Mouse (Mus musculus): ENCODE results near the gene Nthl1. TPM values are rescaled to one million over a fixed set of nuclear protein-coding genes. Genes with fewer than 3 reads are reported as not detected.

Nthl1 gene
- polyA plus RNA-seq, 1 experiment from 2014 or later = 26.9 TPM

DNA sequence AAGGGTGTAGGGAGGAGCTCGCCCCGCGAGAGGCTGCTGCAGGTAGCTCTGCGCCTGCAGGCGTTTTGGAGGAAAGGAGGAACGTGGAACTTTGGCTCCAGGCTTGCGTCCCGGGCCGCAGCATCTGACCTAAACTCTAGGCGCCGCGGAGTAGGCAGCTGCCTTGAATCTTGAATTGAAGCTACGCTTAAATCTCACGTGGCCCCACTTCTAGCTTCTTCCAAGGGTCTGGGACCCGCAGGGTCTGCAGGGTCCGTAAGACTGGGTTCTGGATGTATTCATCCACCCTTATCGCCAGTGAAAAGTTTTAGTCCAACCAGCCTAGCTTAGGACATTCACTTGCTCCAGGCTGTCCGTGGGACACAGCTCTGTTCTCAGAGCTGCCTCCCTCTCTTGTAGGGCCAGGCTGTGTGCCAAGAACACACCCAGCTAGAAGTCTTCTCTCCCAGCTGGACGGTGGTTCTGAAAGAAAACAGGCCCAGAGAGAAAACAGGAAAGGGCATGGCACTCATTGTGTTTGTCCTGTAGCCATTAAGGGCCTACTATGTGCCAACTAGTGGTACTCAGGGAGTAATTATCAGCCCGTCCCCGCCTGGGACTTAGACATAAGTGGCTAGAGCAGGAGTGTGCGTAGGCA is 451 bp downstream of the Nthl1 start:
- peak; percentile 54; the same call in 1 of the 2 replicates for ATAC-seq (ENCODE audit: insufficient number of reproducible peaks, insufficient read depth, low FRiP score, low TSS enrichment)
- Histone ChIP-seq H3K36me3 (peaks cover 26% of the 10 kb centered on the region), H3K9me3 (no peaks in the 10 kb centered on the region), H3K9ac (peak overlapping the region; percentile 63), H3K4me1 (peaks cover 16% of the 10 kb centered on the region), H3K4me2 (replicated peaks) (peak overlapping the region; percentile 79), H3K4me3 (peak overlapping the region; percentile 62), H3K27me3 (no peaks in the 10 kb centered on the region), H3K27ac (peak overlapping the region; percentile 92)
- WGBS = 11% methylated on average over 22 of the region's 22 CpGs

DNA sequence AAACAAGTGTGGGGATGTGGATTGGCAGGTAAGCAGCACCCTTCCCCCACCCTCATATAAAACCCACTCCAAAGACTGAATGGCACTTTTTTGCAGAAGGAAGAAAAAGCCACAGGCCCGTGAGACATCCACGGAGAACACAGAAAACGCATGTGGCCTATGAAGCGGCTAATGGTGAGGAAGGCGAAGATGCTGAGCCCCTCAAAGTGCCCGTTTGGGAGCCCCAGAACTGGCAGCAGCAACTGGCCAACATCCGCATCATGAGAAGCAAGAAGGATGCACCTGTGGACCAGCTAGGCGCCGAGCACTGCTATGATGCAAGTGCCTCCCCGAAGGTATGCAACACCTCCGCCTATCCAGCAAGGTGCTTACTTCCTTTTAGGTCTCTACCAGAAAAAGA is 1.4 kb downstream of the Nthl1 start:
- Histone ChIP-seq H3K36me3 (peaks cover 18% of the 10 kb centered on the region), H3K9me3 (no peaks in the 10 kb centered on the region), H3K4me3 (no peak overlapping the region), H3K4me1 (peaks cover 22% of the 10 kb centered on the region), H3K27me3 (no peaks in the 10 kb centered on the region), H3K4me2 (replicated peaks) (no peak overlapping the region), H3K9ac (no peak overlapping the region), H3K27ac (0 out of 2 replicates have a peak overlapping the region, but pooled peaks have one; percentile 92)
- 95% methylated on average over 11 of the region's 11 CpGs for WGBS
- no peak for ATAC-seq (ENCODE audit: insufficient number of reproducible peaks, insufficient read depth, low FRiP score, low TSS enrichment)

DNA sequence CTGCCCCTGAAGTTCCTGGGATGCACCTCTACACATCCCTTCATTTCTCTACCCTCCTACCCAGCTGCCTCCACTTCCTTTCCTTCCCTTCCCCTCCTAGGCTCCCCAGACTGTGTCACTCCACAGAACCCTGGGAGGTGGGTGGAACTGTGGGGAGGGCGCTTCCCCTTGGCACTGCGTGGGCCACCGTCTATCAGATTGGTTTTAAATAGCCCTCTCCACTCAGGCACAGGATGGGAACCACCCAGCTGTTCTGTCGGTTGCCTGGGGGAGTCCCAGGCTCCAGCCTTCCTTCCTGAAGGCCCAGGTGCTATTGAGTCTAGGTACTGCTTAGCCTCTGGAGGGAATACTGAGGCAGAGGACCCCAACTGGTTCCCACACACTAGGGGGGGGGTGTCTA is 2.5 kb downstream of the Nthl1 start:
- H3K36me3 ChIP-seq = peaks cover 6% of the 10 kb centered on the region
- H3K4me1 ChIP-seq = peaks cover 34% of the 10 kb centered on the region
- H3K4me2 ChIP-seq (replicated peaks) = no peak overlapping the region
- H3K27me3 ChIP-seq = no peaks in the 10 kb centered on the region
- no peak for ATAC-seq (ENCODE audit: insufficient number of reproducible peaks, insufficient read depth, low FRiP score, low TSS enrichment)
- WGBS = 88% methylated on average over 4 of the region's 4 CpGs
- no peak overlapping the region for H3K4me3 ChIP-seq
- H3K27ac ChIP-seq = no peak overlapping the region
- no peak overlapping the region for H3K9ac ChIP-seq
- no peaks in the 10 kb centered on the region for H3K9me3 ChIP-seq

GRCm38 (mm10) chr17:24635694-24636093 is 3.2 kb downstream of the Nthl1 start:
- Histone ChIP-seq H3K4me3 (no peak overlapping the region), H3K27me3 (no peaks in the 10 kb centered on the region), H3K36me3 (peaks cover 10% of the 10 kb centered on the region), H3K4me2 (replicated peaks) (no peak overlapping the region), H3K9ac (no peak overlapping the region), H3K9me3 (no peaks in the 10 kb centered on the region), H3K4me1 (peaks cover 40% of the 10 kb centered on the region), H3K27ac (no peak overlapping the region)
- WGBS = 92% methylated on average over 5 of the region's 5 CpGs
- no peak for ATAC-seq (ENCODE audit: insufficient number of reproducible peaks, insufficient read depth, low FRiP score, low TSS enrichment)

- Histone ChIP-seq H3K4me3 (no peak overlapping the region), H3K4me1 (peaks cover 35% of the 10 kb centered on the region), H3K9ac (no peak overlapping the region), H3K27me3 (no peaks in the 10 kb centered on the region), H3K27ac (no peak overlapping the region), H3K4me2 (replicated peaks) (no peak overlapping the region), H3K36me3 (peaks cover 18% of the 10 kb centered on the region; the same call in 1 of the 2 replicates), H3K9me3 (no peaks in the 10 kb centered on the region)
- ATAC-seq (ENCODE audit: insufficient number of reproducible peaks, insufficient read depth, low FRiP score, low TSS enrichment) = no peak
- 69% methylated on average over 5 of the region's 5 CpGs for WGBS
Measured at GRCm38 (mm10) chr17:24636781-24637481, 4.5 kb downstream of the Nthl1 start.

DNA sequence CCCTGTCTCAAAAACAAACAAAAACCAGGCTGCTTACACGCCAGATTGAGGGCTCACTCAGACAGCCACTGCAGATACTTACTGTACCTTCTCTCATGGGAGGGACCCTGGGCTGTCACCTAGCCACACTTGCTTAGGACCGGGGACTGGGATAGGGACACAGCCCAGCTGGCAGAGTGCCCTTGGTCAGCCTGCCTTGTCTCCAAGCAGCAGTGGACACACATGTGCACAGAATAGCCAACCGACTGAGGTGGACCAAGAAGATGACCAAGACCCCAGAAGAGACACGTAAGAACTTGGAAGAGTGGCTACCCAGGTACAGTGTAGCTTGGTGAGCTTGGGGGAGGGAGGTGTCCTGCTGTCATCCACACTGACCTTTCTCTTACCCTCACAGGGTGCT is 5.7 kb downstream of the Nthl1 start:
- H3K27ac ChIP-seq = peak overlapping the region; percentile 98
- no peak overlapping the region for H3K4me3 ChIP-seq
- 90% methylated on average over 4 of the region's 4 CpGs for WGBS
- no peaks in the 10 kb centered on the region for H3K9me3 ChIP-seq
- no peak for ATAC-seq (ENCODE audit: insufficient number of reproducible peaks, insufficient read depth, low FRiP score, low TSS enrichment)
- peaks cover 28% of the 10 kb centered on the region for H3K4me1 ChIP-seq
- no peak overlapping the region for H3K4me2 ChIP-seq (replicated peaks)
- no peak overlapping the region for H3K9ac ChIP-seq
- no peaks in the 10 kb centered on the region for H3K27me3 ChIP-seq
- H3K36me3 ChIP-seq = peaks cover 21% of the 10 kb centered on the region; the same call in 1 of the 2 replicates

- H3K4me3 ChIP-seq = no peak overlapping the region
Measured at GRCm38 (mm10) chr17:24638840-24639239, 6.4 kb downstream of the Nthl1 start.

GRCm38 (mm10) chr17:24639571-24639988 is 7.1 kb downstream of the Nthl1 start:
- Histone ChIP-seq H3K4me3 (no peak overlapping the region), H3K27me3 (no peaks in the 10 kb centered on the region), H3K4me1 (peaks cover 36% of the 10 kb centered on the region), H3K4me2 (replicated peaks) (peak overlapping the region; percentile 23), H3K36me3 (peaks cover 21% of the 10 kb centered on the region; the same call in 1 of the 2 replicates), H3K9ac (peak overlapping the region; percentile 21; the same call in 1 of the 2 replicates), H3K27ac (peak overlapping the region; percentile 98), H3K9me3 (no peaks in the 10 kb centered on the region)
- ATAC-seq (ENCODE audit: insufficient number of reproducible peaks, insufficient read depth, low FRiP score, low TSS enrichment) = peak; percentile 47
- 21% methylated on average over 5 of the region's 5 CpGs for WGBS

More at GRCm38 (mm10) chr17:24638840-24639239, 6.4 kb downstream of the Nthl1 start:
- Histone ChIP-seq H3K4me1 (peaks cover 28% of the 10 kb centered on the region), H3K9ac (no peak overlapping the region), H3K9me3 (no peaks in the 10 kb centered on the region), H3K27ac (peak overlapping the region; percentile 98), H3K4me2 (replicated peaks) (peak overlapping the region; percentile 23), H3K27me3 (no peaks in the 10 kb centered on the region), H3K36me3 (peaks cover 21% of the 10 kb centered on the region; the same call in 1 of the 2 replicates)
- 43% methylated on average over 9 of the region's 9 CpGs for WGBS
- ATAC-seq (ENCODE audit: insufficient number of reproducible peaks, insufficient read depth, low FRiP score, low TSS enrichment) = no peak; the same call in 1 of the 2 replicates

GRCm38 (mm10) chr17:24640119-24640518 is 7.6 kb downstream of the Nthl1 start:
- H3K36me3 ChIP-seq = peaks cover 20% of the 10 kb centered on the region; the same call in 1 of the 2 replicates
- H3K4me2 ChIP-seq (replicated peaks) = peak overlapping the region; percentile 23; the same call in 1 of the 2 replicates
- H3K9ac ChIP-seq = peak overlapping the region; percentile 21; the same call in 1 of the 2 replicates
- peaks cover 41% of the 10 kb centered on the region for H3K4me1 ChIP-seq
- no peak overlapping the region for H3K4me3 ChIP-seq
- H3K27me3 ChIP-seq = no peaks in the 10 kb centered on the region
- no peaks in the 10 kb centered on the region for H3K9me3 ChIP-seq
- WGBS = 83% methylated on average over 7 of the region's 7 CpGs
- peak overlapping the region; percentile 98 for H3K27ac ChIP-seq
- ATAC-seq (ENCODE audit: insufficient number of reproducible peaks, insufficient read depth, low FRiP score, low TSS enrichment) = no peak

DNA sequence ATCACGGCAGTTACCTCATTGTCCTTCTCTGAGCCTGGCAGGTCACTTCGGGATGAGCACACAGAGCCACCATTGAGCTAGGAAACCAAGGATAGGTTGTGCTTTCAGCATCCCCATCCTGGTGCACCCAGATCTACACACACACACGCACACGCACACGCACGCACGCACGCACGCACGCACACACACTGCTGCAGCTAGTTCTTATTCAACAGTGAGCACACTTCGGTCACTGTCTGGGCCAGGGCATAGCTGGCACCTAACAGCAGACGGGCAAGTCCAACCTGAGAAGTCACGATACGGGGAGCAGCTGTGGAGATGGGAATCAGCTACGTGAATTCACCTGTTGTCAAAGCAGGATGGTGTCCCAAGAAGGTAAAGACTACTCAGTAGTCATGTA is 8.1 kb downstream of the Nthl1 start:
- H3K9ac ChIP-seq = no peak overlapping the region
- peaks cover 43% of the 10 kb centered on the region for H3K4me1 ChIP-seq
- no peak overlapping the region for H3K4me3 ChIP-seq
- no peaks in the 10 kb centered on the region for H3K27me3 ChIP-seq
- ATAC-seq (ENCODE audit: insufficient number of reproducible peaks, insufficient read depth, low FRiP score, low TSS enrichment) = no peak
- peaks cover 15% of the 10 kb centered on the region; the same call in 1 of the 2 replicates for H3K36me3 ChIP-seq
- no peak overlapping the region for H3K4me2 ChIP-seq (replicated peaks)
- H3K9me3 ChIP-seq = no peaks in the 10 kb centered on the region
- peak overlapping the region; percentile 98 for H3K27ac ChIP-seq
- WGBS = 97% methylated on average over 15 of the region's 15 CpGs

DNA sequence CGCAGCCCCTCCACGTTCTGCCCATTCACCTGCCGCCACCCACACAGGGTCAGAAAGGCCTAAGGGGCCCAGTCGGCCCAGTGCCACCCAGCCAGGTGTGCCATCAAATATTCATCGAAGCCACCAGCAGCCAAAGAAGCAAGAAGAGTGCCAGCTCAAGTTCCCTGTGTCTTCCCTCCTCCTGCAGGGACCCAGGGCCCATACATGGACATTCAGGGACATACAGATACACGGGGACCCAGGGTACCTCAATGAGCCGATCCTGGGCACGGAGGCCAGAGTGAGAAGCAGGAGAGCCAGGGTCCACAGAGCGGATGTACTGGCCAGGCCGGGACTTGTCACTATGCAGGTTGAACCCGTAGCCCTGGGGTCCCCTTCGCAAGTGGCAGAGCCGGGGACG is 9.5 kb downstream of the Nthl1 start:
- WGBS = 92% methylated on average over 14 of the region's 14 CpGs

More for the DNA sequence above, 9.5 kb downstream of the Nthl1 start:
- Histone ChIP-seq H3K27me3 (no peaks in the 10 kb centered on the region), H3K4me2 (replicated peaks) (no peak overlapping the region), H3K9ac (no peak overlapping the region), H3K27ac (no peak overlapping the region), H3K9me3 (no peaks in the 10 kb centered on the region), H3K4me1 (peaks cover 43% of the 10 kb centered on the region), H3K4me3 (no peak overlapping the region), H3K36me3 (peaks cover 15% of the 10 kb centered on the region; the same call in 1 of the 2 replicates)
- ATAC-seq (ENCODE audit: insufficient number of reproducible peaks, insufficient read depth, low FRiP score, low TSS enrichment) = no peak
